Mouse (Mus musculus) testis, adult 2 months (tissue): Measurements from ENCODE around the gene Obscn.

ENCODE experiments used
- CTCF ChIP-seq: fragments of 200-500 bp; IDR thresholded peaks from 2 replicates; pipeline ENCODE4 v1.5.1; 2012; ENCODE audit warnings: low read depth, mild to moderate bottlenecking, inconsistent platforms, low read length, moderate library complexity; ENCODE audit not compliant: control insufficient read depth, insufficient read depth, insufficient replicate concordance
- POLR2A ChIP-seq: fragments of 200-500 bp; IDR thresholded peaks from 2 replicates; pipeline ENCODE4 v1.6.1; 2012; ENCODE audit warnings: low read depth, mild to moderate bottlenecking, inconsistent platforms, low read length, moderate library complexity; ENCODE audit not compliant: control insufficient read depth

DNA sequence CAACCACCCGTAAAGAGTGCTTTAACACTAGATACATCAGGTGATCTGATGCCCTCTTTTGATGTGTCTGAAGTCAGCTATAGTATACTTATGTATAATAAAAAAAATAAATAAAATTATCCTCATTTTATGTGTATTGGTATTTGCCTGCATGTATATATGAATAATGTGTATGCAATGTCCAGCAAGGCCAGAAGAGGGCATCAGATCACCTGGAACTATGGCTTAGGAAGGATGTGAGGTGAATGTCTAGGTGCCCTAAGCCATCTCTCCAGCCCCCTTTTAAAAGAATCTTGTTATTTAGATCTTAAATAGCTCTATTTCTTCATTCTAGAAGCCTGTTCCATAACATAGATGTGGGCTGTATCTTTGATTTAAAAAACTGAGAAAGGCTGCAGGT is 168.9 kb downstream of the Obscn start:
- no peak for TF ChIP-seq POLR2A
- no peak for TF ChIP-seq CTCF
